Mouse (Mus musculus): ENCODE results near the gene Kcna6. TPM values are rescaled to one million over a fixed set of nuclear protein-coding genes. Genes with fewer than 3 reads are reported as not detected.

The Kcna6 gene
- total RNA-seq, 1 experiment from 2014 or later: not detected

Other genes with a start within 250 kb of the Kcna6 start
- gene Kcna5, start 205.3 kb downstream of the Kcna6 start, total RNA-seq (2017): not detected in 2 replicates
- gene Kcna1, start 94.3 kb downstream of the Kcna6 start, total RNA-seq (2017): not detected in 2 replicates
- gene Ndufa9, start 108.5 kb upstream of the Kcna6 start, total RNA-seq (2017): 31.5 and 36.2 TPM in 2 replicates
- gene Akap3, start 112.4 kb upstream of the Kcna6 start, total RNA-seq (2017): not detected in 2 replicates
- gene Dyrk4, start 181.2 kb upstream of the Kcna6 start, total RNA-seq (2017): 0.61 TPM in 1 of 2 replicates, not detected in the other
- gene Rad51ap1, start 198.9 kb upstream of the Kcna6 start, total RNA-seq (2017): 0.70 and 3.6 TPM in 2 replicates
- 41.4 and 50.7 TPM in 2 replicates for gene D6Wsu163e, start 199.3 kb upstream of the Kcna6 start, total RNA-seq (2017)